21 mouse cellular contexts compared by ENCODE assay signal in genomic region chr6:55036731-55037130, GRCm38 (mm10). TPM values are rescaled to one million over a fixed set of nuclear protein-coding genes. Genes with fewer than 3 reads are reported as not detected.
DNase-seq lines count a peak whose midpoint lies in the region; ATAC-seq lines count a peak whose summit lies in the region.
"Had no signal": no experiment of that assay in that cellular context is flagged by ENCODE, and none has a peak within 500 bp of the region (broad histone marks: within the 10 kb centered on the region; RNA-seq: fewer than 3 reads in every experiment).

No protein-coding gene starts in this region.

- no peaks in the 10 kb centered on the region for H3K36me3 ChIP-seq in forebrain, embryonic 15.5 days
- no peaks in the 10 kb centered on the region for H3K36me3 ChIP-seq in forebrain, embryonic 12.5 days (replicated peaks)
- peaks cover 4% of the 10 kb centered on the region for H3K36me3 ChIP-seq in megakaryocyte, embryonic 14.5 days (replicated peaks; ENCODE audit: low read length)
- H3K36me3 ChIP-seq in neural tube, embryonic 15.5 days = no peaks in the 10 kb centered on the region
- H3K36me3 ChIP-seq: heart, embryonic 12.5 days; hindbrain, embryonic 12.5 days; midbrain, embryonic 12.5 days had no signal

- H3K27me3 ChIP-seq in forebrain, embryonic 15.5 days = no peaks in the 10 kb centered on the region
- no peaks in the 10 kb centered on the region for H3K27me3 ChIP-seq in forebrain, embryonic 12.5 days
- peaks cover 7% of the 10 kb centered on the region for H3K27me3 ChIP-seq in megakaryocyte, embryonic 14.5 days (replicated peaks)
- 0 out of 2 replicates have a peak, but pooled peaks cover 5% of the 10 kb centered on the region for H3K27me3 ChIP-seq in neural tube, embryonic 15.5 days (replicated peaks)
- H3K27me3 ChIP-seq: heart, embryonic 12.5 days; hindbrain, embryonic 12.5 days; midbrain, embryonic 12.5 days had no signal

- peak overlapping the region; percentile 99; the same call in 1 of the 2 replicates for H3K4me3 ChIP-seq in forebrain, embryonic 15.5 days
- no peak overlapping the region for H3K4me3 ChIP-seq in forebrain, embryonic 12.5 days (replicated peaks)
- H3K4me3 ChIP-seq in megakaryocyte, embryonic 14.5 days (replicated peaks) = peak overlapping the region; percentile 100
- 0 out of 2 replicates have a peak overlapping the region, but pooled peaks have one; percentile 76 for H3K4me3 ChIP-seq in neural tube, embryonic 15.5 days (replicated peaks)

- no peaks in the 10 kb centered on the region for H3K9me3 ChIP-seq in forebrain, embryonic 15.5 days
- no peaks in the 10 kb centered on the region for H3K9me3 ChIP-seq in forebrain, embryonic 12.5 days
- H3K9me3 ChIP-seq in megakaryocyte, embryonic 14.5 days = peaks cover 12% of the 10 kb centered on the region
- no peaks in the 10 kb centered on the region for H3K9me3 ChIP-seq in neural tube, embryonic 15.5 days (replicated peaks)
- H3K9me3 ChIP-seq: forebrain, embryonic 13.5 days; heart, embryonic 12.5 days; hindbrain, embryonic 12.5 days; midbrain, embryonic 12.5 days had no signal

- H3K27ac ChIP-seq in forebrain, embryonic 15.5 days (replicated peaks) = no peak overlapping the region
- H3K27ac ChIP-seq in forebrain, embryonic 12.5 days = no peak overlapping the region
- no peak overlapping the region for H3K27ac ChIP-seq in neural tube, embryonic 15.5 days (replicated peaks)

- peaks cover 22% of the 10 kb centered on the region for H3K4me1 ChIP-seq in forebrain, embryonic 15.5 days
- H3K4me1 ChIP-seq in forebrain, embryonic 12.5 days = peaks cover 20% of the 10 kb centered on the region
- H3K4me1 ChIP-seq in megakaryocyte, embryonic 14.5 days = peaks cover 40% of the 10 kb centered on the region
- H3K4me1 ChIP-seq in neural tube, embryonic 15.5 days = peaks cover 23% of the 10 kb centered on the region

- no peak overlapping the region for H3K4me2 ChIP-seq in forebrain, embryonic 15.5 days (replicated peaks)
- H3K4me2 ChIP-seq in forebrain, embryonic 12.5 days = no peak overlapping the region
- no peak overlapping the region for H3K4me2 ChIP-seq in neural tube, embryonic 15.5 days

- no peak for ATAC-seq in forebrain, embryonic 15.5 days (replicated peaks)
- ATAC-seq in forebrain, embryonic 12.5 days (ENCODE audit: low FRiP score) = no peak
- no peak for ATAC-seq in megakaryocyte, adult 5-6 weeks (ENCODE audit: poor library complexity, severe bottlenecking)
- ATAC-seq in neural tube, embryonic 15.5 days (ENCODE audit: low FRiP score) = no peak

- peak; percentile 15 for DNase-seq in induced T-regulatory cell, adult 2 months (ENCODE audit: low read depth)
- DNase-seq in retina, embryonic 14.5 days (ENCODE audit: low spot score) = no peak
- DNase-seq: adrenal gland, adult 2 months; B cell, adult 2 months; cerebellum, adult 11-12 months; cerebellum, postnatal 10 days; gastrocnemius, adult 2 months; heart, postnatal 10 days; kidney, adult 2 months; left cerebral cortex, postnatal 4 days; thymus, adult 18-20 months; thymus, postnatal 36 days had no signal

- H3K9ac ChIP-seq in forebrain, embryonic 15.5 days (replicated peaks) = no peak overlapping the region
- H3K9ac ChIP-seq in forebrain, embryonic 12.5 days = no peak overlapping the region
- H3K9ac ChIP-seq in neural tube, embryonic 15.5 days (replicated peaks) = no peak overlapping the region

- WGBS in forebrain, embryonic 15.5 days = 91% methylated on average over 4 of the region's 4 CpGs
- WGBS in forebrain, embryonic 12.5 days = 93% methylated on average over 4 of the region's 4 CpGs
- WGBS in neural tube, embryonic 15.5 days = 87% methylated on average over 4 of the region's 4 CpGs

RNA-seq across cellular contexts. Expression of gene Gars, which starts 1.1 kb away (rescaled TPM):
- 218 and 219 TPM in 2 replicates for polyA plus RNA-seq in forebrain, embryonic 15.5 days (2015; fragmentation: Nextera tagmentation; extraction: Ambion mirVana)
- polyA plus RNA-seq in forebrain, embryonic 12.5 days (2016; fragmentation: Nextera tagmentation; extraction: Ambion mirVana) = 203 and 207 TPM in 2 replicates
- polyA plus RNA-seq in megakaryocyte, embryonic 14.5 days (2012; ENCODE audit: insufficient read depth, low replicate concordance) = 57.4 and 75.3 TPM in 2 replicates
- 38.2 and 39.9 TPM in 2 replicates for total RNA-seq in megakaryocyte, adult 5-6 weeks (2015)
- 80.8 and 84.3 TPM in 2 replicates for total RNA-seq in megakaryocyte, adult 5-6 weeks (2017)
- 190 and 197 TPM in 2 replicates for polyA plus RNA-seq in neural tube, embryonic 15.5 days (2015; fragmentation: Nextera tagmentation; extraction: Ambion mirVana)

RNA-seq across cellular contexts. Expression of gene Ggct, which starts 44.0 kb away (rescaled TPM):
- 13.3 and 15.5 TPM in 2 replicates for polyA plus RNA-seq in forebrain, embryonic 15.5 days (2015; fragmentation: Nextera tagmentation; extraction: Ambion mirVana)
- polyA plus RNA-seq in forebrain, embryonic 12.5 days (2016; fragmentation: Nextera tagmentation; extraction: Ambion mirVana) = 9.3 and 9.4 TPM in 2 replicates
- polyA plus RNA-seq in megakaryocyte, embryonic 14.5 days (2012; ENCODE audit: insufficient read depth, low replicate concordance) = 4.2 and 18.6 TPM in 2 replicates
- 3.5 and 7.0 TPM in 2 replicates for total RNA-seq in megakaryocyte, adult 5-6 weeks (2015)
- total RNA-seq in megakaryocyte, adult 5-6 weeks (2017) = 4.9 and 14.4 TPM in 2 replicates
- polyA plus RNA-seq in neural tube, embryonic 15.5 days (2015; fragmentation: Nextera tagmentation; extraction: Ambion mirVana) = 17.6 and 18.4 TPM in 2 replicates
